Mouse (Mus musculus) right cerebral cortex, adult 2 months (tissue): ENCODE results near the gene Kbtbd6.
"Not testable (repeated sequence)": the region's sequence is repeated elsewhere in the genome, so short reads cannot be mapped to it uniquely, and the experiment has no call there.

ENCODE experiments used
- DNase-seq, 2 experiments: peaks; one replicate each; pipeline ENCODE4 v3.0.0; 2021 to 2022; ENCODE audit warnings: low spot score in 2 of 2

Kbtbd6 gene

GRCm38 (mm10) chr14:79451681-79452590 is at the start of gene Kbtbd6:
TSS of gene Kbtbd6 (plus strand) at chr14:79451835.
- DNase-seq = peak; percentile 79 to 81

GRCm38 (mm10) chr14:79407641-79408040 is 44.0 kb upstream of the Kbtbd6 start:
- no peak for DNase-seq

- DNase-seq = no peak
Observed at GRCm38 (mm10) chr14:79409278-79409830, 42.3 kb upstream of the Kbtbd6 start.

GRCm38 (mm10) chr14:79410662-79411061 is 41.0 kb upstream of the Kbtbd6 start:
- DNase-seq = no peak

GRCm38 (mm10) chr14:79413121-79413520 is 38.5 kb upstream of the Kbtbd6 start:
- no peak for DNase-seq

GRCm38 (mm10) chr14:79420083-79420685 is 31.5 kb upstream of the Kbtbd6 start:
- DNase-seq = no peak

- DNase-seq = peak; percentile 94 to 95
Observed at GRCm38 (mm10) chr14:79425979-79426729, 25.5 kb upstream of the Kbtbd6 start, which contains the start of gene Kbtbd7. TSS of gene Kbtbd7 (plus strand) at chr14:79426511.

GRCm38 (mm10) chr14:79426730-79427365 is 24.8 kb upstream of the Kbtbd6 start:
- not testable (repeated sequence) for DNase-seq

- DNase-seq = no peak
Observed at GRCm38 (mm10) chr14:79434068-79434467, 17.6 kb upstream of the Kbtbd6 start.

GRCm38 (mm10) chr14:79440655-79441054 is 11.0 kb upstream of the Kbtbd6 start:
- DNase-seq = no peak

- no peak for DNase-seq
Observed at GRCm38 (mm10) chr14:79441441-79441840, 10.2 kb upstream of the Kbtbd6 start.

- DNase-seq = no peak
Observed at GRCm38 (mm10) chr14:79444601-79445000, 7.0 kb upstream of the Kbtbd6 start.

GRCm38 (mm10) chr14:79445055-79445620 is 6.5 kb upstream of the Kbtbd6 start:
- DNase-seq = peak; percentile 31 to 53

- not testable (repeated sequence) for DNase-seq
Observed at GRCm38 (mm10) chr14:79452591-79452934, 928 bp downstream of the Kbtbd6 start.

- DNase-seq = no peak
Observed at GRCm38 (mm10) chr14:79460401-79460800, 8.8 kb downstream of the Kbtbd6 start.

GRCm38 (mm10) chr14:79460988-79461387 is 9.4 kb downstream of the Kbtbd6 start:
- no peak for DNase-seq

GRCm38 (mm10) chr14:79465623-79466022 is 14.0 kb downstream of the Kbtbd6 start:
- DNase-seq = no peak

GRCm38 (mm10) chr14:79467621-79468020 is 16.0 kb downstream of the Kbtbd6 start:
- DNase-seq = peak; percentile 71 to 79

GRCm38 (mm10) chr14:79473384-79473783 is 21.7 kb downstream of the Kbtbd6 start:
- no peak for DNase-seq

- DNase-seq = peak; percentile 96
Observed at GRCm38 (mm10) chr14:79480624-79481338, 29.1 kb downstream of the Kbtbd6 start, which contains the start of gene Elf1. TSS of gene Elf1 (plus strand) at chr14:79481194.
